Mouse (Mus musculus): ENCODE measurements around the gene Amfr.

Amfr gene

GRCm38 (mm10) chr8:94012013-94012951 lies at the start of gene Amfr:
TSS of gene Amfr (minus strand) at chr8:94012842.
- DNase-seq (ENCODE audit: low read depth, low spot score) = peak; percentile 71

GRCm38 (mm10) chr8:94057157-94057854 lies 44.7 kb upstream of the Amfr start:
- peak; percentile 34 for DNase-seq (ENCODE audit: low read depth, low spot score)

- no peak for DNase-seq (ENCODE audit: low read depth, low spot score)
Observed at GRCm38 (mm10) chr8:94052696-94053095, 40.1 kb upstream of the Amfr start.

GRCm38 (mm10) chr8:94047845-94048244 lies 35.2 kb upstream of the Amfr start:
- no peak for DNase-seq (ENCODE audit: low read depth, low spot score)

- no peak for DNase-seq (ENCODE audit: low read depth, low spot score)
Observed at GRCm38 (mm10) chr8:94037806-94038205, 25.2 kb upstream of the Amfr start.

- DNase-seq (ENCODE audit: low read depth, low spot score) = peak; percentile 99
Observed at GRCm38 (mm10) chr8:94036944-94037524, 24.4 kb upstream of the Amfr start, which contains the start of the genes Nudt21 and Ogfod1. TSS of gene Nudt21 (minus strand) at chr8:94037031. TSS of gene Ogfod1 (plus strand) at chr8:94037198.

- peak; percentile 60 for DNase-seq (ENCODE audit: low read depth, low spot score)
Observed at GRCm38 (mm10) chr8:94036541-94036940, 23.9 kb upstream of the Amfr start.

- DNase-seq (ENCODE audit: low read depth, low spot score) = no peak
Observed at GRCm38 (mm10) chr8:94035200-94035599, 22.6 kb upstream of the Amfr start.

- no peak for DNase-seq (ENCODE audit: low read depth, low spot score)
Observed at GRCm38 (mm10) chr8:94033601-94034000, 21.0 kb upstream of the Amfr start.

GRCm38 (mm10) chr8:94029701-94030100 lies 17.1 kb upstream of the Amfr start:
- DNase-seq (ENCODE audit: low read depth, low spot score) = no peak

- DNase-seq (ENCODE audit: low read depth, low spot score) = no peak
Observed at GRCm38 (mm10) chr8:94023916-94024315, 11.3 kb upstream of the Amfr start.

GRCm38 (mm10) chr8:94013026-94013612 lies 477 bp upstream of the Amfr start:
- DNase-seq (ENCODE audit: low read depth, low spot score) = no peak

GRCm38 (mm10) chr8:94011076-94012012 lies 1.3 kb downstream of the Amfr start:
- peak; percentile 55 for DNase-seq (ENCODE audit: low read depth, low spot score)

GRCm38 (mm10) chr8:94010101-94010705 lies 2.4 kb downstream of the Amfr start:
- DNase-seq (ENCODE audit: low read depth, low spot score) = no peak

GRCm38 (mm10) chr8:94009243-94009845 lies 3.3 kb downstream of the Amfr start:
- DNase-seq (ENCODE audit: low read depth, low spot score) = no peak

GRCm38 (mm10) chr8:94004139-94004538 lies 8.5 kb downstream of the Amfr start:
- no peak for DNase-seq (ENCODE audit: low read depth, low spot score)

- DNase-seq (ENCODE audit: low read depth, low spot score) = no peak
Observed at GRCm38 (mm10) chr8:93998961-93999360, 13.7 kb downstream of the Amfr start.

GRCm38 (mm10) chr8:93989739-93990138 lies 22.9 kb downstream of the Amfr start:
- no peak for DNase-seq (ENCODE audit: low read depth, low spot score)

- DNase-seq (ENCODE audit: low read depth, low spot score) = no peak
Observed at GRCm38 (mm10) chr8:93984731-93985130, 27.9 kb downstream of the Amfr start.

GRCm38 (mm10) chr8:93983827-93984226 lies 28.8 kb downstream of the Amfr start:
- DNase-seq (ENCODE audit: low read depth, low spot score) = no peak

All from c-Kit-negative CD71-positive TER-119-positive erythroid progenitor cells, embryonic 14.5 days (primary cell).